Mouse (Mus musculus) testis, postnatal 10 days (tissue): ENCODE data around the gene Usp54.

Experiments used
- DNase-seq: peaks from one replicate; pipeline ENCODE4 v3.0.0; 2021; ENCODE audit warnings: low spot score

The Usp54 gene

DNA sequence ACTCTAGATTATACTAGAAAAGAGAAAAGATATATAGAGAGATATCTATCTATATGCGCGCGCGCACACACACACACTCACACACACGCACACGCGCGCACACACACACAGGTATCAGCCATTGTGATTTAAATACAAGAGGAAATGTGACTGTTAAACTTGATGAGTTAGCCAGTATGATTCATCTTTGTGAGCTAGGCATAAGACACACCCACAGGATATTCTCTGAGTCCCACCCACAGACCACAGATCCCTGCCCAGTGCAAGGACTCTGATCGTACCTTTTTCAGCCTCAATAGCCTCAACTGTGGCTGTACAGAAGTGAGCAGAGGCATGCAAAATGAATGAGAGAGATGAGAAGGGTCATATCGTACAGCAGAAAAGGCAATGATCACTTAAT lies 137.9 kb downstream of the Usp54 start:
- DNase-seq, result no peak

DNA sequence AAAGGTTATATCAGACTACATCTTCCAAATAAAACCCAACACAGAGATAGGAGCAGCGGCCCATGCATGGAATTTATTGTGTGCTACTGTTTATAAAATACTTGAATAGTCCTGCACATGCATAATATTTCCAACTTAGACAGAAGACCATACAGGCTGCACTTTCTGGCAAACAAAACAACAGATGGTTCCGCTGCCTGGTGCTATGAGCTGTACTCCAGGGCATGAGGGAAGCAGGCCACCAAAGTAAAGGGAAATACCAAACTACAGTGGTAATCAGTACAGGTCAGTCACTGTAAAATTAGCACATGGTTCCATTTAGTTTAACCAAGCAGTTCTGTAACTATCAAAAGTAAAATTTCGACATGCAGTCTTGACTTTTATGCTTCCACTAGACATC lies 140.9 kb downstream of the Usp54 start:
- DNase-seq, result no peak
